Mouse (Mus musculus) ES-E14 (cell line): ENCODE measurements around the gene Rnf43. TPM values are rescaled to one million over a fixed set of nuclear protein-coding genes. Genes with fewer than 3 reads are reported as not detected.

ENCODE experiments used
- DNase-seq: peaks from one replicate; pipeline ENCODE4 v3.0.0-alpha.2; 2013; ENCODE audit warnings: low read depth, low spot score
- H3K27ac ChIP-seq: 2 replicates; pipeline ENCODE4 v1.5.1; 2012; ENCODE audit warnings: low read depth, mild to moderate bottlenecking, low read length, moderate library complexity, mixed read lengths; ENCODE audit not compliant: poor library complexity, insufficient read depth, severe bottlenecking
- H3K36me3 ChIP-seq: 2 replicates; pipeline ENCODE4 v1.6.1; 2012; ENCODE audit warnings: mild to moderate bottlenecking, low read length, moderate library complexity, mixed read lengths; ENCODE audit not compliant: control insufficient read depth, poor library complexity, insufficient read depth, severe bottlenecking
- H3K4me1 ChIP-seq, 2 experiments: fragments of 150-350 bp in 1 of 2; sonication (generic) in 1 of 2; 2 replicates each; pipeline ENCODE4 v1.6.1; 2012; ENCODE audit warnings: low read length in 2 of 2, mild to moderate bottlenecking in 1 of 2, mixed read lengths in 1 of 2; ENCODE audit not compliant: control insufficient read depth in 2 of 2, insufficient read depth in 2 of 2, poor library complexity in 1 of 2
- H3K4me3 ChIP-seq, 2 experiments: fragments of 150-350 bp in 1 of 2; sonication (generic) in 1 of 2; 2 replicates each; pipeline ENCODE4 v1.5.1; 2012; ENCODE audit warnings: low read length in 2 of 2, low read depth in 1 of 2, mild to moderate bottlenecking in 1 of 2, mixed read lengths in 1 of 2; ENCODE audit not compliant: insufficient read depth in 1 of 2, poor library complexity in 1 of 2, severe bottlenecking in 1 of 2
- H3K9ac ChIP-seq: 2 replicates; pipeline ENCODE4 v1.6.1; 2012; ENCODE audit warnings: low read depth, mild to moderate bottlenecking, low read length, mixed read lengths; ENCODE audit not compliant: poor library complexity, insufficient read depth, severe bottlenecking
- H3K9me3 ChIP-seq: fragments of 150-350 bp; sonication (generic); 2 replicates; pipeline ENCODE4 v1.6.1; 2012; ENCODE audit warnings: low read depth, mild to moderate bottlenecking, low read length; ENCODE audit not compliant: control insufficient read depth, insufficient read depth
- CHD2 ChIP-seq: IDR thresholded peaks from 2 replicates; pipeline ENCODE4 v1.6.1; 2014; ENCODE audit warnings: mild to moderate bottlenecking, low read depth, low read length, inconsistent platforms
- HCFC1 ChIP-seq: IDR thresholded peaks from 2 replicates; pipeline ENCODE4 v1.6.1; 2012; ENCODE audit warnings: low read length, inconsistent platforms, borderline replicate concordance; ENCODE audit not compliant: insufficient read depth
- MAFK ChIP-seq: IDR thresholded peaks from 2 replicates; pipeline ENCODE4 v1.6.1; 2014; ENCODE audit warnings: mild to moderate bottlenecking, low read depth, low read length, inconsistent platforms; ENCODE audit not compliant: insufficient read depth
- ZC3H11A ChIP-seq: IDR thresholded peaks from 2 replicates; pipeline ENCODE4 v1.6.1; 2012; ENCODE audit warnings: low read depth, mild to moderate bottlenecking, inconsistent platforms, low read length, borderline replicate concordance
- ZNF384 ChIP-seq: IDR thresholded peaks from 2 replicates; pipeline ENCODE4 v1.6.1; 2012; ENCODE audit warnings: low read depth, low read length, inconsistent platforms
- in situ Hi-C, 2 experiments: fragments of 600-800 bp; cut with MboI; formaldehyde crosslinking; loops; one replicate each; pipeline ENCODE4 v1.15.1; 2025; ENCODE audit warnings: low sequenced_read_pairs in 2 of 2, inconsistent platforms in 1 of 2; ENCODE audit not compliant: unreplicated experiment in 2 of 2
- total RNA-seq: library from RNA; depleted of rRNA; stranded (reverse); fragments of 300-350 nt; gene quantifications from 2 replicates; pipeline ENCODE4 v1.2.3, GENCODE M21; 2012

Rnf43 gene
- total RNA-seq, 1 experiment: 1.2 TPM

DNA sequence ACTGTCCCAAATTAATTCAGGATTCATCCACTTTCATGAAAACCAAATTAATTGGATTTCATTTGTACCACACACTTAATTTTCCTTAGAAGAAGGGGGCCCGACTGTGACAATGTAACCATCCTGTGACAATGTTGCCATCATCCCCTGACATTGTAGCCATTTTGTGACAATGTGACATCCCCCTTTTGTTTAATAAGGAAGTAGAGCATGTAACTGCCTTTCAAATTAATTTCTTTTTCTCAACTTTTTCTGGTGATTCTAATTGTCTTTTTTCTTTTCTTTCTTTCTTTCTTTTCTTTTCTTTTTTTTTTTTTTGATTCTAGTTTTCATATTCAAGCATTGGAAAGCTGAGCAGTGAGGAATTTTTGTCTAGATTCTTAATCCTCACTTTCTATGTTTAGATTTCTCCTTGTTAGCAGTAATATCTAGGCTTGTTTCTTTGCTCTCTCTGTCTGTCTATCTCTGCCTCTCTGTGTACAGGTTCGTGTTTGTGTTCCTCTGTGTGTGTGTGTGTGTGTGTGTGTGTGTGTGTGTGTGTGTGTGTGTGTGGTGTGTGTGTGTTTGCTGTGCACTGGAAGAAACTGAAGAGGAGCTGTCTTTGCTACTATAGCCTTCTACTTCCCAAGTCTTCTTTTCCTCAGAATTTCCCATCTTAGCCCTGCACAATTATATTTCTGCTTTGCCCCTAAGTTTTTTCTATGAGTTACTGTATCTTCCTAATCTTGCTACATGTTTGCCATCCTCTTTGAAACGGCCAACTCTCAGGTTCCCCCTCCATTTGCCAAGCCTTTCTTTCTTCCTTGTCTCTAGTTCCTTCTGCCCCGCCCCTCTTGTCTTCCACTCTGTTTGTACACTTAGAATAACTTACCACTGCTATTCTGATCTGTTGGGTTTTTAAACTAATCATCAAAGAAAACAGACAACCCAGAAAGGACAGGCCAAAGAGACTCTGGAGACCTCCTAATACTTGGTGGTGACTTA is 4.9 kb downstream of the Rnf43 start:
- H3K36me3 ChIP-seq: no peaks in the 10 kb centered on the region
- no peaks in the 10 kb centered on the region for H3K9me3 ChIP-seq
- no peak overlapping the region for H3K27ac ChIP-seq
- H3K4me3 ChIP-seq: no peak overlapping the region
- H3K4me1 ChIP-seq: no peaks in the 10 kb centered on the region
- TF ChIP-seq ZNF384 (no peak), HCFC1 (no peak), ZC3H11A (no peak), MAFK (no peak), CHD2 (no peak)
- in situ Hi-C loops: loop anchor here in 1 of 2 experiments (5.0 kb wide), 1 partner anchor 50 kb away; no protein-coding TSS in a partner anchor
- no peak for DNase-seq
- no peak overlapping the region for H3K9ac ChIP-seq

DNA sequence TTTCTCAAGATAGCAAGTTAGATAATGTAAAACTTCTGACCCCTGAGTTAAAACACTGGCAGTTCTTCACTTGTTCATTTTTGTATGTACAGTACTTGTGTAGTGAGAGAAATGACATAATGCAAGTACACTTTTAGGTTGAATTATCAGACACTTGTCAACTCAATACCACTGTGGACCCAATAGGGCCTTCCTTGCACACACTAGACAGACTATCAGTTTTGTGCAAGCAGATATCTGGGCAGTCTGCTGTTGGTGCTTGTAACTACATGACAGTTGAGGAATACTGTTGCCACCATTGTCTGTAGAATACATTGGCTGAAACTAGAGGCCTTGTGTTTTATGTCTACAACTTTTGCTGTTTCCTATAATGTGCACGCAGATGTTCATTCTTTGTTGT is 10.8 kb downstream of the Rnf43 start:
- no peak for DNase-seq
- peaks cover 0 to 4% of the 10 kb centered on the region in 2 experiments; a peak in 3 of 4 replicates for H3K4me1 ChIP-seq
- no peak overlapping the region for H3K27ac ChIP-seq
- in situ Hi-C loops: no loop called here
- no peak overlapping the region for H3K9ac ChIP-seq
- H3K9me3 ChIP-seq: no peaks in the 10 kb centered on the region
- H3K4me3 ChIP-seq: no peak overlapping the region
- TF ChIP-seq ZC3H11A (no peak), CHD2 (no peak), ZNF384 (no peak), MAFK (no peak), HCFC1 (no peak)
- H3K36me3 ChIP-seq: no peaks in the 10 kb centered on the region

DNA sequence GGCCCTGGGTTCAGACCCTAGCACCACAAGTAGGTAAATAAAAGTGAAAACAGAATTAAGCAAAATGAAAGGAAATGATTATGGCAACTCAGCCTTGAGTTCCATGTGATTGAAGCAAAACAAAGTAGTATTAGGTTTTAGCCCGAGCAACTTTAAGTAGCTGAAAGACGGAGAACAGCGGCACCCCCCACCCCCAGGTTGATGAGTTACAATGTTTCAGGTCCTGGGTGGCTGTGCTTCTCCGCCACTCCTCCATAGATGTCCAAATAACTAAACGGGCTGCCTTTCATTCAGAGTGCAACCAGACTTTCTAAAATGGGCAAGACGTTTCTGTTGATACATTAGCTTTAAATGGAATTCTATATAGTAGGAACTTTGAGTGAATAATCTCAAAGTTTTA is 13.1 kb downstream of the Rnf43 start:
- TF ChIP-seq CHD2 (no peak), ZC3H11A (no peak), HCFC1 (no peak), MAFK (no peak), ZNF384 (no peak)
- no peak for DNase-seq
- Histone ChIP-seq H3K4me1 (peaks cover 0 to 4% of the 10 kb centered on the region in 2 experiments; a peak in 3 of 4 replicates), H3K36me3 (no peaks in the 10 kb centered on the region), H3K9me3 (no peaks in the 10 kb centered on the region), H3K9ac (no peak overlapping the region), H3K27ac (no peak overlapping the region), H3K4me3 (no peak overlapping the region)
- in situ Hi-C loops: no loop called here

DNA sequence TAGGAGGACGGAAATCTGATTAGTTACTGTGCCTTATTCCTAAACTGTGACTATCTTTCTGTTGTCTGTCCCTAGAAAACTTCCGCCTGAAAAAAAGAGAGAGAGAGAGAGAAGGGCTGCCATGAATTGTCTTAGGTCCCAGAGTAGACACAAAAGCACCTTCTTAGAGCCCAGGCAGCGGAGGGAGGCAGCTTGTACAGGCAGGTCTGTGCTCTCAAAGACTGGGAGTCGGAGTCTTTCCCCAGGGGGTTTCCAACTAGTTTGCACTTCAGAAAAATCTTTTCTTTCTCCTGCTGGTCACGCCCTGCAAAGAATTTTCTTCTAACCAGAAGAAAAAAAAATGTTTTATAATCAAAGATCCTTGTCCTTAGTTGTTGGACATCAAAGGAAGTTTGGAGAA is 15.2 kb downstream of the Rnf43 start:
- H3K4me1 ChIP-seq: peaks cover 0 to 4% of the 10 kb centered on the region in 2 experiments; a peak in 3 of 4 replicates
- peak; percentile 40 for DNase-seq
- H3K9ac ChIP-seq: no peak overlapping the region
- no peaks in the 10 kb centered on the region for H3K9me3 ChIP-seq
- in situ Hi-C loops: no loop called here
- no peak overlapping the region for H3K27ac ChIP-seq
- TF ChIP-seq HCFC1: no peak
- TF ChIP-seq ZC3H11A: no peak
- no peak for TF ChIP-seq ZNF384
- TF ChIP-seq CHD2: no peak
- TF ChIP-seq MAFK: no peak
- H3K36me3 ChIP-seq: no peaks in the 10 kb centered on the region
- peak overlapping the region in 1 of 2 experiments; percentile 17; a peak in 2 of 4 replicates for H3K4me3 ChIP-seq
